Mouse (Mus musculus) heart, embryonic 16.5 days (tissue): ENCODE results near the gene Agbl5. TPM values are rescaled to one million over a fixed set of nuclear protein-coding genes. Genes with fewer than 3 reads are reported as not detected.
A peak's percentile ranks its signal among the peaks of the same experiment; 100 is the strongest.

Experiments
- ATAC-seq: fragments of 200-750 bp; cut with Nextera tagmentation; replicated peaks from 2 replicates; pipeline ENCODE4 v1.8.0; 2017; ENCODE audit warnings: moderate number of reproducible peaks; ENCODE audit not compliant: insufficient read depth, low FRiP score; ENCODE audit errors: extremely low read depth
- H3K27ac ChIP-seq: fragments of 300-500 bp; sonication (generic); 2 replicates; pipeline ENCODE4 v1.5.1; 2014; ENCODE audit warnings: mild to moderate bottlenecking, low read length, control low read depth, moderate library complexity
- H3K27me3 ChIP-seq: fragments of 300-500 bp; sonication (generic); 2 replicates; pipeline ENCODE4 v1.6.1; 2014; ENCODE audit warnings: low read length, mixed read lengths; ENCODE audit not compliant: control insufficient read depth, insufficient read depth
- H3K36me3 ChIP-seq: fragments of 300-500 bp; sonication (generic); 2 replicates; pipeline ENCODE4 v1.6.1; 2014; ENCODE audit not compliant: control insufficient read depth, insufficient read depth
- H3K4me1 ChIP-seq: fragments of 300-500 bp; sonication (generic); 2 replicates; pipeline ENCODE4 v1.6.1; 2014; ENCODE audit warnings: low read length, mixed read lengths; ENCODE audit not compliant: control insufficient read depth, insufficient read depth
- H3K4me2 ChIP-seq: fragments of 300-500 bp; sonication (generic); 2 replicates; pipeline ENCODE4 v1.6.1; 2014; ENCODE audit warnings: low read depth, mild to moderate bottlenecking, control low read depth, low read length
- H3K4me3 ChIP-seq: fragments of 300-500 bp; sonication (generic); 2 replicates; pipeline ENCODE4 v1.5.1; 2014; ENCODE audit warnings: mild to moderate bottlenecking, control low read depth, low read length
- H3K9ac ChIP-seq: fragments of 300-500 bp; sonication (generic); 2 replicates; pipeline ENCODE4 v1.6.1; 2014; ENCODE audit warnings: low read length, control low read depth
- H3K9me3 ChIP-seq: fragments of 300-500 bp; sonication (generic); replicated peaks from 2 replicates; pipeline ENCODE4 v1.6.1; 2016; ENCODE audit warnings: low read length; ENCODE audit not compliant: control insufficient read depth
- WGBS: fragments of 180-500 bp; shearing (Covaris S2); extraction: QIAGEN DNeasy Blood & Tissue Kit; methylation state at CpG from one replicate; pipeline ENCODE4 v1.1.7; 2014; 5-methylcytosine and 5-hydroxymethylcytosine counted together
- polyA plus RNA-seq: library from polyadenylated mRNA; unstranded; fragments of >200 nt; fragmentation: Nextera tagmentation; extraction: Ambion mirVana; gene quantifications from 2 replicates; pipeline ENCODE4 v1.2.1, GENCODE M21; 2015

Gene Agbl5
- polyA plus RNA-seq, 1 experiment from 2014 or later: 10.8 TPM

DNA sequence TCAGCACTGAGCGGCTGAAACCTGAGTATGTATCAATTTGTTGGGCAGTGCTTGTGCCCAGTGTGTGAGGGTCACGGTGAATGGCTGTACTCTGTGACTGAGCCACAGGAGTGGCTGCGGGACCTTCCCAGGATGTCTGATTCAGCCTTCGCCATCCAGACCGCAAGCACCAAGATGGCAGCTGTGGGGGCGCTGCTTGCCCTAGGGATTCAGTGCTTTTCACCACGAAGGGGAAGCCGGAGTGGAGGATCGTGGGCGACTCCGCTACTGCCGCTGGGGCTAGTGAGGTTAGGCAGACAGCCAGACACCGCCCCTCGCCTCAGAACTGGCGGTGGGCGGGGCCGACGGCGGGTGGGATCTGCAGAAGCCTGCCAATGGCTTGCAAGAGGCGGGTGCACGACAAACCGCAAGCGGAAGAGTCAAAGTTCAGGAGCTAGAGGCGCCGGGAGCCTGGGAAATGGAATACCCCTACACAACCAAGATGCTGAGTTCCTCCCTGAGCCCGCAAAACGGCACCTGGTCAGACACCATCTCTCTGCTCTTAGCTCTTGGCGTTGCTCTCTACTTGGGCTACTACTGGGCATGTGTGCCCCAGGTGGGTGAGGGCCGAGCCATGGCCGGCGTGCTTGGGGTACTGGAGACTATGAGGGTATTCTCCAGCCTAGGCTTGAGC, 61.3 kb downstream of the Agbl5 start:
- peak overlapping the region; percentile 95 for H3K4me2 ChIP-seq
- peaks cover 12% of the 10 kb centered on the region for H3K4me1 ChIP-seq
- H3K4me3 ChIP-seq: peak overlapping the region; percentile 80
- H3K27ac ChIP-seq: peak overlapping the region; percentile 65
- 0% methylated on average over 31 of the region's 31 CpGs for WGBS
- peak; percentile 88 for ATAC-seq
- no peaks in the 10 kb centered on the region for H3K27me3 ChIP-seq
- peak overlapping the region; percentile 80 for H3K9ac ChIP-seq
- peaks cover 22% of the 10 kb centered on the region for H3K36me3 ChIP-seq
- H3K9me3 ChIP-seq: no peaks in the 10 kb centered on the region

DNA sequence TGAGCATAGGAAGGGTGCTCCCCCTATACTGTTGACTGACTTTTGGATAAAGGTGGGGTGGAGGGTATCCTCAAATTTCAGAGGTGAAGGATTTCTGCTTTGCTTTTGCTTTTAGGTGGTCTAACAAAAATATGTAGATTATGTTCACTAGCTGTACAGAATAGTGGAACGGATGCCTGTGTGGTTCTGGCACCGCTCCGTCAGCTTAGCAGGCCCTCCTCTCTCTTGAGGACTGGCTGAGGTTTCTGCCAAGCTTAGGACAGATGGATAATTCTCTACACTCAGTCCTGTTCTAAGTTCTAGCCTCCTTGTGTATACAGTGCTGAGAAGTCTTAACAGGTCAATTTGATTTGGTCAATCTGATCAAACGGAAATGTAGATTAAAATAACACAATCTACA, 62.0 kb downstream of the Agbl5 start:
- H3K4me1 ChIP-seq: peaks cover 12% of the 10 kb centered on the region
- ATAC-seq: peak; percentile 5; the same call in 1 of the 2 replicates
- 0 out of 2 replicates have a peak overlapping the region, but pooled peaks have one; percentile 53 for H3K27ac ChIP-seq
- WGBS: 61% methylated on average over 4 of the region's 4 CpGs
- H3K9ac ChIP-seq: peak overlapping the region; percentile 80
- no peaks in the 10 kb centered on the region for H3K9me3 ChIP-seq
- H3K4me3 ChIP-seq: peak overlapping the region; percentile 80
- peaks cover 29% of the 10 kb centered on the region for H3K36me3 ChIP-seq
- peak overlapping the region; percentile 95 for H3K4me2 ChIP-seq
- no peaks in the 10 kb centered on the region for H3K27me3 ChIP-seq

DNA sequence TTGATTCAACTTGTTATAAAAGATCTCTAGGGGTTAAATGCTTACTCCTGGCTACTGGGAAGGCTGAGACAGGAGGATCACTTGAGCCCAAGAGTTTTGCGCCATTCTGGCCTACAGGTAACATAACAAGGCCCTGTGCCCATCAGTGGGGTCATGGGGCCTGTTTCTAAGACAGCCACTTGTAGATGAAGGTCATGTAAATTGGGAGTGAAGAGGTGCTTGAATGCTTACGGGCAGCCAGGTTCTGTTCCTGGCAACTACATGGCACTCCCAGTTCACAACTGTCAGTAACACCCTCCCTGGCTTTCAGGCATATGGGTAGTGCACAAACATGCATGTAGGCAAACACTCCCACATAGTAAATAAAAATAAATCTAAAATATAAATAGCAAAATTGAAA, 62.4 kb downstream of the Agbl5 start:
- Histone ChIP-seq H3K4me3 (no peak overlapping the region), H3K4me2 (no peak overlapping the region), H3K9me3 (no peaks in the 10 kb centered on the region), H3K9ac (no peak overlapping the region), H3K4me1 (peaks cover 12% of the 10 kb centered on the region), H3K36me3 (peaks cover 32% of the 10 kb centered on the region), H3K27me3 (no peaks in the 10 kb centered on the region), H3K27ac (no peak overlapping the region)
- no peak for ATAC-seq
- WGBS: 70% methylated on average over 2 of the region's 2 CpGs

DNA sequence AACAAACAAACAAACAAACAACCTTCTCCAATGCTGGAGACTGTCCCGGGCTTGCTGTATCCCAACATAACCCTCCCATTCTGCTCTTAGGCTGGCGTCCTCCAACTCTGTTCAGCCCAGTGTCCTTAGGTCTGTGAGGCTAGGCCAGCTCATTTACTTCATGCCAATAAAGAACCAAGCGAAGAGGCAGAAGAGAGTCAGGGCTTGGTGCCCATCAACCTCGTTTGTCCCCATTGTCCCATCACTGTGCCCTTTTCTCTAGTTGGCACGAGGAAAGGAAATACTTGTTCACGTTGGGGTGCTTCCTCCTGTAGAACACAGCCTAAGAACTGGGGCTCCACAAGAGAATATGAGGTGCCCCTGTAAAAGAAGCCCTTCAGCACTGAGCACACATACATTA, 63.2 kb downstream of the Agbl5 start:
- H3K4me3 ChIP-seq: no peak overlapping the region
- H3K4me1 ChIP-seq: peaks cover 12% of the 10 kb centered on the region
- no peak for ATAC-seq
- 83% methylated on average over 6 of the region's 6 CpGs for WGBS
- H3K4me2 ChIP-seq: no peak overlapping the region
- H3K36me3 ChIP-seq: peaks cover 35% of the 10 kb centered on the region
- no peak overlapping the region for H3K9ac ChIP-seq
- H3K27ac ChIP-seq: no peak overlapping the region
- no peaks in the 10 kb centered on the region for H3K9me3 ChIP-seq
- H3K27me3 ChIP-seq: no peaks in the 10 kb centered on the region

DNA sequence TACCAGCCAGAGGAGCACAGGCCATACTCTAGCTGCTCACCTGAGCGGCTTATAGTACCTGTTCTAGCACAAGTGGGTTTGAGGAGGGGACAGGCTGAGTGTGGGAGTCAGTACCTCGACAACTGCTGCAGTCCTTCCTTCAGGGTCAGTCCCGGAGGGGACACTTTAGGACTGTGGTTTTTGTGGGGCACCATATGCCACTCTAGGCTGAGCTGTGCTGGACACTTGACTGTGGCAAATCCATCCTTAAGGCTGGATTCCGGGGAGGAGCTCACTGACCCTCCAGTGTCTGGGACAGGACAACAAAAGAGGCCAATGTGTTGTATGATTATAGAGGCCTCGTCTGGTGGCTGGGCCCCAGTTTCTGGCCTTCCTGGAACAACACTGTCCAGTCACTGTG, 64.1 kb downstream of the Agbl5 start:
- Histone ChIP-seq H3K9me3 (no peaks in the 10 kb centered on the region), H3K27ac (no peak overlapping the region), H3K27me3 (no peaks in the 10 kb centered on the region), H3K4me3 (no peak overlapping the region), H3K4me2 (no peak overlapping the region), H3K4me1 (peaks cover 12% of the 10 kb centered on the region), H3K9ac (no peak overlapping the region), H3K36me3 (peaks cover 36% of the 10 kb centered on the region)
- 83% methylated on average over 5 of the region's 5 CpGs for WGBS
- ATAC-seq: no peak

DNA sequence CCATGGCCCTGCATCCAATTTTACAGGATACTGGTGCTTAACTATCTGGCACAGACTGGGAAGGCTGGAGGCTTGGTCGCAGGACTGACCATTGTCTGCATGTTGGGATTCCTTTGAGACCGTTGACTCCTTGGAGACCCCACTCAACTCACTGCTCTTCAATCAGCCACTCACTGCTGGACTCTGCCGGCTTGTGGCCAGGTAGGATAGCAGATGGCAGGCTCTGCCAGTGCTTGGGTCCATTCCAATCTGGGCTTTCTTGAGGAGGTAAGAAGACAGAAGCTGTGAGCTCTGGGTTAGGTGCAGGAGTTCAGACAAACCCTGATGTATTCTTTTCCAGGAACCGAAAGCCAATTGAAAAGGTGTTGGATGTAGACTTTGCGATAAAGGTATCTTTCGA, 65.6 kb downstream of the Agbl5 start:
- no peaks in the 10 kb centered on the region for H3K27me3 ChIP-seq
- peaks cover 41% of the 10 kb centered on the region for H3K36me3 ChIP-seq
- no peak overlapping the region for H3K4me3 ChIP-seq
- no peak for ATAC-seq
- 95% methylated on average over 6 of the region's 6 CpGs for WGBS
- no peak overlapping the region for H3K4me2 ChIP-seq
- no peaks in the 10 kb centered on the region for H3K9me3 ChIP-seq
- H3K9ac ChIP-seq: no peak overlapping the region
- no peak overlapping the region for H3K27ac ChIP-seq
- peaks cover 28% of the 10 kb centered on the region for H3K4me1 ChIP-seq

DNA sequence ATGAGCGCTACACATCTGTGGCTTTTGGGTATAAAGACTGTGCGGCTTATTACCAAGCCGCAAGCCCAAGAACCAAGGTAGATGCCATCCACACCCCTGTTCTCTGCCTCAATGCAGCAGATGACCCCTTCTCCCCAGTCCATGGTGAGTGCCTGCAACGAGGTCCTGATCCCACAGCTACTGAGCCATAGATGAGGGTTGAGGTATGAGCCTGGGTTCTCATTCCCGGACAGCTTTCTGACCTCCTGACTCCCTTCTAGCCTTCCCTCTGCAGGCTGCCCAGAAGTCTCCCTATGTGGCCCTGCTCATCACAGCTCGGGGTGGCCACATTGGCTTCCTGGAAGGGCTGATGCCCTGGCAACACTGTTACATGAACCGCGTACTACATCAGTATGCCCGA, 66.1 kb downstream of the Agbl5 start:
- H3K36me3 ChIP-seq: peaks cover 41% of the 10 kb centered on the region

DNA sequence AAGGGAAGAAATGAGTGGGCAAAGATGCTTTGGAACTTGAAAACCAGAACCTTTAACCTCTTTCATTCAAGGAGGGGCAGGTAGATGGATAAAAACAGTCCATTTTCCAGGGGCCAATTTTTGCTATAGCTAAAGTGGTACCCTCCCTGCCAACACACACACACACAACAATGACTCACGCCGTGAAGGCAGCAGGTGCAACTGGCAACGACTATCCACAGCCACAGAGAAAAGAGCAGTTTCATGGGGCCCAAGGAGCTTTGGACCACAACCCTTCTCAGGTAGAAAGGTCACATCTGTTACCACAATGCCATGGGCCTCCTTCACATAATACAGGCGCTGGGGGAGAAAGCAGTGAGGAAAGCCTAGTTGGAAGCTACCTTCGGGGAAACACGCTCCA, 67.3 kb downstream of the Agbl5 start:
- peaks cover 22% of the 10 kb centered on the region for H3K4me1 ChIP-seq
- 95% methylated on average over 6 of the region's 6 CpGs for WGBS
- H3K9ac ChIP-seq: no peak overlapping the region
- no peaks in the 10 kb centered on the region for H3K9me3 ChIP-seq
- H3K4me2 ChIP-seq: no peak overlapping the region
- no peak overlapping the region for H3K4me3 ChIP-seq
- H3K36me3 ChIP-seq: peaks cover 41% of the 10 kb centered on the region
- no peak overlapping the region for H3K27ac ChIP-seq
- no peaks in the 10 kb centered on the region for H3K27me3 ChIP-seq
- no peak for ATAC-seq

More for the DNA sequence above, 66.1 kb downstream of the Agbl5 start:
- WGBS: 93% methylated on average over 9 of the region's 9 CpGs
- ATAC-seq: no peak
- H3K9me3 ChIP-seq: no peaks in the 10 kb centered on the region
- H3K4me1 ChIP-seq: peaks cover 28% of the 10 kb centered on the region
- H3K4me3 ChIP-seq: no peak overlapping the region
- no peaks in the 10 kb centered on the region for H3K27me3 ChIP-seq
- H3K9ac ChIP-seq: no peak overlapping the region
- no peak overlapping the region for H3K4me2 ChIP-seq
- no peak overlapping the region for H3K27ac ChIP-seq
